Mouse (Mus musculus): ENCODE measurements around the gene Nr1i3.

- TF ChIP-seq POLR2A (IDR thresholded peaks at IDR 0.05; ENCODE audit: low read depth, low read length), result no peak
- TF ChIP-seq CTCF (IDR thresholded peaks at IDR 0.05; ENCODE audit: extremely low read depth, insufficient read length, insufficient replicate concordance, low read depth, low read length), result no peak
Measured at GRCm38 (mm10) chr1:171204249-171204644, 9.5 kb upstream of the Nr1i3 start.

Data from small intestine, adult 2 months (tissue).